Mouse (Mus musculus): ENCODE measurements around the gene Zfp830. TPM values are rescaled to one million over a fixed set of nuclear protein-coding genes. Genes with fewer than 3 reads are reported as not detected.

Gene Zfp830
- polyA plus RNA-seq, 1 experiment from 2014 or later = 33.5 TPM

DNA sequence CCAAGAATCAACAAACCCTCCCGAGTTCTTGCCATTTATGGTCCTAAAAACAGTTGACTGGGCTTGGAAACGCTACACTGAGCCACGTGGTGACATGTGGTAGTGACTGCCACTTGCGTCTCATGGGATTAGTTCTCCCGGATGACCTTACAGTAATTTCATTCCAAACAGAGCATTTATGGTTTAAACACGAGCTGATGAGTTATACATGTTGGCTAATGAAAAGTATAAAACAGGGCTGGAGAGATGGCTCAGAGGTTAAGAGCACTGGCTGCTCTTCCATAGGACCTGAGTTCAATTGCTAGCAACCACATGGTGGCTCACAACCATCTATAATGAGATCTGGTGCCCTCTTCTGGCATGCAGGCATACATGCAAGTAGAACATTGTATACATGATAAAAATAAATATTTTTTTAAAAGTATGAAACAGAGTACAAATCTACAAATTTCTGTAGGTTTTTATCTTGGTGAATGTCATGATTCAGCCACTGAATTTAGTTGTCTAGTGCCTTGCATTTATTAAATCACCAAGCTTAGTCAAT is 1.8 kb upstream of the Zfp830 start:
- H3K9ac ChIP-seq (replicated peaks; ENCODE audit: low read depth, low read length) = no peak overlapping the region
- H3K27ac ChIP-seq (ENCODE audit: low read length) = no peak overlapping the region
- no peak overlapping the region for H3K4me2 ChIP-seq (ENCODE audit: low read length)
- 0 out of 2 replicates have a peak, but pooled peaks cover 2% of the 10 kb centered on the region for H3K27me3 ChIP-seq (replicated peaks; ENCODE audit: control insufficient read depth, insufficient read depth, low read length)
- H3K9me3 ChIP-seq (ENCODE audit: control insufficient read depth, low read length) = peaks cover 3% of the 10 kb centered on the region; the same call in 1 of the 2 replicates
- no peak for ATAC-seq
- H3K4me3 ChIP-seq (replicated peaks; ENCODE audit: low read length) = no peak overlapping the region
- H3K36me3 ChIP-seq (ENCODE audit: control insufficient read depth, insufficient read depth) = no peaks in the 10 kb centered on the region
- WGBS = 87% methylated on average over 6 of the region's 6 CpGs
- peaks cover 22% of the 10 kb centered on the region for H3K4me1 ChIP-seq (replicated peaks; ENCODE audit: control insufficient read depth, insufficient read depth, low read length)

- H3K4me3 ChIP-seq (replicated peaks; ENCODE audit: low read length) = peak overlapping the region; percentile 86
- peak overlapping the region; percentile 92 for H3K4me2 ChIP-seq (ENCODE audit: low read length)
- 0 out of 2 replicates have a peak, but pooled peaks cover 2% of the 10 kb centered on the region for H3K27me3 ChIP-seq (replicated peaks; ENCODE audit: control insufficient read depth, insufficient read depth, low read length)
- WGBS = 13% methylated on average over 4 of the region's 4 CpGs
- H3K9ac ChIP-seq (replicated peaks; ENCODE audit: low read depth, low read length) = peak overlapping the region; percentile 84
- peaks cover 22% of the 10 kb centered on the region for H3K4me1 ChIP-seq (replicated peaks; ENCODE audit: control insufficient read depth, insufficient read depth, low read length)
- H3K27ac ChIP-seq (ENCODE audit: low read length) = peak overlapping the region; percentile 93
- H3K36me3 ChIP-seq (ENCODE audit: control insufficient read depth, insufficient read depth) = peaks cover under 1% of the 10 kb centered on the region; the same call in 1 of the 2 replicates
- peaks cover 3% of the 10 kb centered on the region; the same call in 1 of the 2 replicates for H3K9me3 ChIP-seq (ENCODE audit: control insufficient read depth, low read length)
- no peak for ATAC-seq
Measured at GRCm38 (mm10) chr11:82763261-82763660, 884 bp upstream of the Zfp830 start.

GRCm38 (mm10) chr11:82764438-82764924 is 336 bp downstream of the Zfp830 start:
- H3K9ac ChIP-seq (replicated peaks; ENCODE audit: low read depth, low read length) = peak overlapping the region; percentile 84
- 1% methylated on average over 28 of the region's 28 CpGs for WGBS
- H3K9me3 ChIP-seq (ENCODE audit: control insufficient read depth, low read length) = peaks cover 3% of the 10 kb centered on the region; the same call in 1 of the 2 replicates
- H3K4me2 ChIP-seq (ENCODE audit: low read length) = peak overlapping the region; percentile 92
- peak; percentile 65 for ATAC-seq
- H3K4me1 ChIP-seq (replicated peaks; ENCODE audit: control insufficient read depth, insufficient read depth, low read length) = peaks cover 22% of the 10 kb centered on the region
- peak overlapping the region; percentile 93 for H3K27ac ChIP-seq (ENCODE audit: low read length)
- peaks cover 7% of the 10 kb centered on the region for H3K36me3 ChIP-seq (ENCODE audit: control insufficient read depth, insufficient read depth)
- H3K27me3 ChIP-seq (replicated peaks; ENCODE audit: control insufficient read depth, insufficient read depth, low read length) = 0 out of 2 replicates have a peak, but pooled peaks cover 2% of the 10 kb centered on the region
- H3K4me3 ChIP-seq (replicated peaks; ENCODE audit: low read length) = peak overlapping the region; percentile 86

DNA sequence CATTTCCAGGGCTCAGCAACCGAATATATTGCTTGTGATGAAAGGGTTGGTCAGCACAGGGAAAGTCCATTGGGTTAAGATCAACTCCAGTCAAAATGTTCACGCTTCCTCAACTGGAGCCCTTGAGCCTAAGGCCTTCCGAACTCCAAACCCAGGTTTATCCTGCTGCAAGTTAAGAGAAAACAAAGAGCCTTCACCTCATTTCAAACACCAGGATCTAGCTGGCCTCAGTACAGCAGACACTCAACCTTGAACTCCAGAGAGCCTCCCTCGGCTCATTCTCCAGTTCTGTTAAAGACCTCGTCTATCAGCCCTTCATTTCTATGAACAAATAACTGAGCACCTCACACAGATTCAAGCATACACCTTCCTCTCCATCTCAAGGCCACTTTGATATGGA is 16.0 kb downstream of the Zfp830 start:
- 51% methylated on average over 5 of the region's 5 CpGs for WGBS

DNA sequence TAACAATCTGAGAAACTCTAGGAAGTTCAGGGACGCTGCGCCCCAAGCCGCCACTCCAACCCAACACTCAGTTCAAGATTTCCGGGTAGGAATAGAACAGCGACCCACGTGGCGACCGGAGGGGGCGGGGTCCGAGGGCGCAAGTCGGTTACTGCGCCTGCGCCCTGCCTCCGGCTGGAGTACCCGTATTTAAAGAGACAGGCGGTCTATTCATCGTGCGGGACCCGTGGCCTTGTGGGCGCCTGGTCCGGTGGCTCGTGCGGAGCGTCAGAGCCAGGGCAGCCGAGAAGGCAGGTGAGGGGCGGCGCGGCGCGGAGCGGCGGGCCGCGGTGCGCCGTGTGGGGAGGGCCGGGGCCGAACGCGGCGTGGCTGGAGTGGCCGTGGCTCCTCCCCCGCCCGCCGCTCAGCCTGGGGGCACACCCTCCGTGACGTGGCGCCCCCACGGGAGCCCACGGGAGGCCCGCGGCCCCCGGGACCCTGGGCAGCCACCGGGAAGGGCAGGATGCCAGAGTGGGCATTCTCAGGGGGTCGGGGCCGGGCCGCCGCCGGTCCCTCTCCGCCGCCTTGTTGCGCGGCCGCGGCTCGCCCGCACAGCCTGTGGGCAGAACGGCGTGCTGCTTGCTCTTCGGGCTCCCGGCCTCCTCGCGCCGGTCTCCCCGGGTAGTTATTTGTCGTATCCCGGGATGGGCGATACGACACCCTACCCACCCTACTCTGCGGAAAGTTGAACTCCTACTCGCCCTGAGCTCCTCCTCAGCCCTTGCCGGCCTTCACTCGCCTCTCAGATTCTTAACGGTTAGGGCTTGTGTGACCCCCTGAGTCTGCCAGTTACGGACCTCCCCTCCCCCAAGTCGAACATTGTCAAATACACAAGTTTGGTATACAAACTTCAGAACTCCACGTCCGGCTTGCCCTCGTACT is 17.1 kb downstream of the Zfp830 start, which contains the start of gene Lig3:
Lig3 (plus strand) TSS at position 126 of the 921 bp plus-strand sequence.
- Histone ChIP-seq H3K36me3 (ENCODE audit: control insufficient read depth, insufficient read depth) (peaks cover 12% of the 10 kb centered on the region), H3K9me3 (ENCODE audit: control insufficient read depth, low read length) (no peaks in the 10 kb centered on the region), H3K27me3 (replicated peaks; ENCODE audit: control insufficient read depth, insufficient read depth, low read length) (no peaks in the 10 kb centered on the region), H3K4me3 (replicated peaks; ENCODE audit: low read length) (peak within 1 kb of the TSS; percentile 96), H3K4me2 (ENCODE audit: low read length) (peak within 1 kb of the TSS; percentile 74), H3K4me1 (replicated peaks; ENCODE audit: control insufficient read depth, insufficient read depth, low read length) (peaks cover 17% of the 10 kb centered on the region), H3K9ac (replicated peaks; ENCODE audit: low read depth, low read length) (peak within 1 kb of the TSS; percentile 98), H3K27ac (ENCODE audit: low read length) (peak within 1 kb of the TSS; percentile 97)
- WGBS = under 1% methylated on average over 72 of the region's 90 CpGs
- peak; percentile 97 for ATAC-seq

More for the DNA sequence above, 16.0 kb downstream of the Zfp830 start:
- Histone ChIP-seq H3K36me3 (ENCODE audit: control insufficient read depth, insufficient read depth) (peaks cover 7% of the 10 kb centered on the region; the same call in 1 of the 2 replicates), H3K4me1 (replicated peaks; ENCODE audit: control insufficient read depth, insufficient read depth, low read length) (peaks cover 17% of the 10 kb centered on the region), H3K9me3 (ENCODE audit: control insufficient read depth, low read length) (no peaks in the 10 kb centered on the region), H3K4me3 (replicated peaks; ENCODE audit: low read length) (peak overlapping the region; percentile 96), H3K4me2 (ENCODE audit: low read length) (peak overlapping the region; percentile 65), H3K9ac (replicated peaks; ENCODE audit: low read depth, low read length) (peak overlapping the region; percentile 98), H3K27me3 (replicated peaks; ENCODE audit: control insufficient read depth, insufficient read depth, low read length) (no peaks in the 10 kb centered on the region), H3K27ac (ENCODE audit: low read length) (no peak overlapping the region)
- ATAC-seq = no peak

DNA sequence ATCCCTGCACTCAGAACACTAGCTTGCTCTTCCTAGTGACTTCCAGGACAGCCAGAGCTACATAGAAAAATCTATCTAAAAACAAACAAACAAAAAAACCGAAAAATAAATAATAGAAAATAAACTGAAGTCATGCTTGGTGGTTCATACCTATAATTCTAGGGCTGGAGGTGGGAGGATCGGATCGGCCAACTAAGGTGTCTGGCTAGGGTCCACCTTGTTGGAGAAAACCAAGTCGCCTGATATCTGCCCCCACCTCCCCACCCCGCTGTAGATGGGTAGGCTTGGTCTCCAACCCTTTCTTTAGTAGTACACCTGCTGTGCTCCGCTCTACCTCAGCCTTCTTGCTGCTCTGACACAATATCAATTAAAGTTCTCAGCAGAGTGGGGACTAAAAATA is 18.1 kb downstream of the Zfp830 start:
- peak overlapping the region; percentile 74 for H3K4me2 ChIP-seq (ENCODE audit: low read length)

DNA sequence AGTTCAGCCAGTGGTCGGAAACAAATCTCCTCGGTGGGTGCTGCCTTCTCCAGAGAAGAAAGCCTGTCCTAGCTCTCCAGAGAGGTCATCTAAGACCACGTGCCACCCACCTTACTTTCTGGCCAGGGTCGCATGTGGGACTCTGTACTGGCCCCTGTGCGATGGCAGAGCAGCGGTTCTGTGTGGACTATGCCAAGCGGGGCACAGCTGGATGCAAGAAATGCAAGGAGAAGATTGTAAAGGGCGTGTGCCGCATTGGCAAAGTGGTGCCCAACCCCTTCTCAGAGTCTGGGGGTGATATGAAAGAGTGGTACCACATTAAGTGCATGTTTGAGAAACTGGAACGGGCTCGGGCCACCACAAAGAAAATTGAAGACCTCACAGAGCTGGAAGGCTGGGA is 19.3 kb downstream of the Zfp830 start:
- Histone ChIP-seq H3K4me2 (ENCODE audit: low read length) (no peak overlapping the region), H3K27ac (ENCODE audit: low read length) (no peak overlapping the region), H3K27me3 (replicated peaks; ENCODE audit: control insufficient read depth, insufficient read depth, low read length) (no peaks in the 10 kb centered on the region), H3K36me3 (ENCODE audit: control insufficient read depth, insufficient read depth) (peaks cover 17% of the 10 kb centered on the region), H3K9me3 (ENCODE audit: control insufficient read depth, low read length) (no peaks in the 10 kb centered on the region), H3K4me1 (replicated peaks; ENCODE audit: control insufficient read depth, insufficient read depth, low read length) (peaks cover 17% of the 10 kb centered on the region), H3K9ac (replicated peaks; ENCODE audit: low read depth, low read length) (no peak overlapping the region), H3K4me3 (replicated peaks; ENCODE audit: low read length) (no peak overlapping the region)
- WGBS = 94% methylated on average over 11 of the region's 11 CpGs
- ATAC-seq = no peak

More for the DNA sequence above, 18.1 kb downstream of the Zfp830 start:
- Histone ChIP-seq H3K4me3 (replicated peaks; ENCODE audit: low read length) (peak overlapping the region; percentile 96), H3K9me3 (ENCODE audit: control insufficient read depth, low read length) (no peaks in the 10 kb centered on the region), H3K9ac (replicated peaks; ENCODE audit: low read depth, low read length) (peak overlapping the region; percentile 98), H3K36me3 (ENCODE audit: control insufficient read depth, insufficient read depth) (peaks cover 13% of the 10 kb centered on the region), H3K27ac (ENCODE audit: low read length) (no peak overlapping the region), H3K27me3 (replicated peaks; ENCODE audit: control insufficient read depth, insufficient read depth, low read length) (no peaks in the 10 kb centered on the region), H3K4me1 (replicated peaks; ENCODE audit: control insufficient read depth, insufficient read depth, low read length) (peaks cover 17% of the 10 kb centered on the region)
- ATAC-seq = no peak
- 38% methylated on average over 6 of the region's 6 CpGs for WGBS

- Histone ChIP-seq H3K4me2 (ENCODE audit: low read length) (no peak overlapping the region), H3K9ac (replicated peaks; ENCODE audit: low read depth, low read length) (no peak overlapping the region), H3K27me3 (replicated peaks; ENCODE audit: control insufficient read depth, insufficient read depth, low read length) (no peaks in the 10 kb centered on the region), H3K4me1 (replicated peaks; ENCODE audit: control insufficient read depth, insufficient read depth, low read length) (no peaks in the 10 kb centered on the region), H3K9me3 (ENCODE audit: control insufficient read depth, low read length) (no peaks in the 10 kb centered on the region), H3K27ac (ENCODE audit: low read length) (no peak overlapping the region), H3K36me3 (ENCODE audit: control insufficient read depth, insufficient read depth) (peaks cover 21% of the 10 kb centered on the region), H3K4me3 (replicated peaks; ENCODE audit: low read length) (no peak overlapping the region)
- ATAC-seq = no peak
- WGBS = 81% methylated on average over 3 of the region's 3 CpGs
Measured at GRCm38 (mm10) chr11:82806656-82807055, 42.5 kb downstream of the Zfp830 start.

- H3K36me3 ChIP-seq (ENCODE audit: control insufficient read depth, insufficient read depth) = peaks cover 14% of the 10 kb centered on the region
- H3K4me2 ChIP-seq (ENCODE audit: low read length) = no peak overlapping the region
- H3K9ac ChIP-seq (replicated peaks; ENCODE audit: low read depth, low read length) = no peak overlapping the region
- H3K9me3 ChIP-seq (ENCODE audit: control insufficient read depth, low read length) = no peaks in the 10 kb centered on the region
- no peak overlapping the region for H3K27ac ChIP-seq (ENCODE audit: low read length)
- no peak for ATAC-seq
- H3K4me1 ChIP-seq (replicated peaks; ENCODE audit: control insufficient read depth, insufficient read depth, low read length) = no peaks in the 10 kb centered on the region
- 75% methylated on average over 3 of the region's 3 CpGs for WGBS
- H3K27me3 ChIP-seq (replicated peaks; ENCODE audit: control insufficient read depth, insufficient read depth, low read length) = no peaks in the 10 kb centered on the region
- H3K4me3 ChIP-seq (replicated peaks; ENCODE audit: low read length) = no peak overlapping the region
Measured at GRCm38 (mm10) chr11:82807370-82807769, 43.2 kb downstream of the Zfp830 start.

All from forebrain, embryonic 16.5 days (tissue).